Mouse (Mus musculus) intestine, embryonic 15.5 days (tissue): Measurements from ENCODE around the gene Cbs. TPM values are rescaled to one million over a fixed set of nuclear protein-coding genes. Genes with fewer than 3 reads are reported as not detected.
A peak's percentile ranks its signal among the peaks of the same experiment; 100 is the strongest.

Experiments used
- ATAC-seq: fragments of 200-750 bp; cut with Nextera tagmentation; 2 replicates; pipeline ENCODE4 v1.8.0; 2017; ENCODE audit warnings: moderate TSS enrichment, moderate library complexity
- H3K27ac ChIP-seq: fragments of 300-500 bp; sonication (generic); 2 replicates; pipeline ENCODE4 v1.5.1; 2015; ENCODE audit warnings: mild to moderate bottlenecking, inconsistent platforms
- H3K27me3 ChIP-seq: fragments of 300-500 bp; sonication (generic); replicated peaks from 2 replicates; pipeline ENCODE4 v1.6.1; 2015; ENCODE audit warnings: inconsistent platforms
- H3K36me3 ChIP-seq: fragments of 300-500 bp; sonication (generic); 2 replicates; pipeline ENCODE4 v1.6.1; 2015; ENCODE audit warnings: inconsistent platforms
- H3K4me1 ChIP-seq: fragments of 300-500 bp; sonication (generic); replicated peaks from 2 replicates; pipeline ENCODE4 v1.6.1; 2015; ENCODE audit warnings: inconsistent platforms
- H3K4me2 ChIP-seq: fragments of 300-500 bp; sonication (generic); replicated peaks from 2 replicates; pipeline ENCODE4 v1.6.1; 2015; ENCODE audit warnings: mild to moderate bottlenecking, inconsistent platforms
- H3K4me3 ChIP-seq: fragments of 300-500 bp; sonication (generic); replicated peaks from 2 replicates; pipeline ENCODE4 v1.5.1; 2015; ENCODE audit warnings: inconsistent platforms
- H3K9ac ChIP-seq: fragments of 300-500 bp; sonication (generic); 2 replicates; pipeline ENCODE4 v1.6.1; 2015; ENCODE audit warnings: inconsistent platforms
- H3K9me3 ChIP-seq: fragments of 300-500 bp; sonication (generic); 2 replicates; pipeline ENCODE4 v1.6.1; 2016; ENCODE audit warnings: inconsistent platforms
- WGBS: fragments of 180-500 bp; shearing (Covaris S2); methylation state at CpG from one replicate; pipeline ENCODE4 v1.1.7; 2015; 5-methylcytosine and 5-hydroxymethylcytosine counted together
- polyA plus RNA-seq: library from polyadenylated mRNA; unstranded; fragments of >200 nt; fragmentation: Nextera tagmentation; extraction: Ambion mirVana; gene quantifications from 2 replicates; pipeline ENCODE4 v1.2.1, GENCODE M21; 2015

The Cbs gene
- polyA plus RNA-seq, 1 experiment from 2014 or later: 9.5 TPM

DNA sequence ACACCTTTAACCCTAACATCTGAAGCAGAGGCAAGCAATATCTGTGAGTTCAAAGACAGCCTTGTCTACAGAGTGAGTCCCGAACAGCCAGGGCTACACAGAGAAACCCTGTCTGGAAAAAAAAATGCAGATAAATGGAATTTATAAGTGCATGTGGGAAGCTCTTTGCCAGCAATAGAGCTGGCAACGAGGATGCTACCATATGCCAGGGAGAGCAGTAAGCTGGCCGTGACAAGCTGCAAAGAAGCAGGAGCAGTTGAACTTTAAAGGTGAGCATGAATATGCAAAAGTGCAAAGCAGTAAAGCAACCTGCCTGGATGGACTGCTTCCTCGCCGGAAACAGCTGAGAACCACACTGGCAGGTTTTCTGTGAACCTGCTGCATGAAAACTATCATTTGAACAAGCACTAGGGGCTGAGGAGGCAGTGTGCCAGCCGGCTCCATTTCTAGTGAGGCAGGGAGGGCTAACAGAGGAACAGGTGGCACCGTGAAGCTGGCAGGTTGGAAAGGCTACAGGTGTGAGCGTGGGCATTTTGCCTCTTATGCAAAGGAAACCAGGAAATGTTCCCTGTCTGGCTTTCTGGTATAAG is 23.7 kb upstream of the Cbs start:
- ATAC-seq: no peak
- H3K9ac ChIP-seq: no peak overlapping the region
- H3K4me2 ChIP-seq: no peak overlapping the region
- H3K4me3 ChIP-seq: no peak overlapping the region
- H3K4me1 ChIP-seq: peaks cover 14% of the 10 kb centered on the region
- no peaks in the 10 kb centered on the region for H3K27me3 ChIP-seq
- H3K36me3 ChIP-seq: peaks cover 5% of the 10 kb centered on the region
- no peaks in the 10 kb centered on the region for H3K9me3 ChIP-seq
- WGBS: 80% methylated on average over 8 of the region's 8 CpGs
- no peak overlapping the region for H3K27ac ChIP-seq

DNA sequence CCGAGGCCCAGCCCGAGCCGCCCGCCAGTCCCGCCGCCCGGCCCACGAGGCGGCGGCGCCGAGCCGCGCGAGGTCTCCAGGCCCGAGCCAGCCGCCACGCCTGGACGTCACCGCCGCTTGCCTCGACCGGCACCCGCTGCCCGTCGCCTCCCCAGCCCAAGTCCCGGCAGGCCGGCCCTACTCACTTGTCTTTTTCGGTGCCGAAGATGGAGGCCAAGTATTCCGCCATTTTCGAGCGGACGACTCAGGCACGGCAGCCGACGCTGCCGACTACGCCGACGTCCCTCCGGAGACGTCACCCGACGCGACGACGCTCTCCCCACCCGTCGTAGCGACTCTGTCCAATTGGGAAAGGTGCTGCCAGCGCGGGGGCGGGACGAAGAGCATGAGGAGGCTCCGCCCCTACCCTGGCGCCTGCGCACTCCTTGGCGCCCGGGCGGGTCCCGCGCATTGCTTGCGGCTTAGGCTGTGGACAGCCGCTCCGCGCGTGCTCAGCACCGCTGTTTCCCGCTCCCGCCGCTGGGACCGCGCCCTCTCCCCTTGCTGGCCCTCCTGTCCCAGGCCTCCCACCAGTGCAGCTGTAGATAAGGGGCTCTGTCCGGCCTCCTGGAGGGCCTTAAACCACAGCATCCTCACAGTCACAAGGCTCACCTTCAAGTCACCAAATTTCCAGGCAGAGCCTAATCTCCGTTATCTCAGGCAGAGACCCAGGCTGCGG is 21.6 kb upstream of the Cbs start, which contains the start of gene U2af1:
TSS of gene U2af1 (minus strand) at position 425 of the 718 bp plus-strand sequence.
- Histone ChIP-seq H3K27ac (peak within 1 kb of the TSS; percentile 86), H3K4me3 (peak within 1 kb of the TSS; percentile 94), H3K9me3 (no peaks in the 10 kb centered on the region), H3K4me2 (peak within 1 kb of the TSS; percentile 92), H3K9ac (peak within 1 kb of the TSS; percentile 97), H3K36me3 (peaks cover 15% of the 10 kb centered on the region), H3K4me1 (peaks cover 18% of the 10 kb centered on the region), H3K27me3 (no peaks in the 10 kb centered on the region)
- peak; percentile 99 for ATAC-seq
- under 1% methylated on average over 77 of the region's 77 CpGs for WGBS

DNA sequence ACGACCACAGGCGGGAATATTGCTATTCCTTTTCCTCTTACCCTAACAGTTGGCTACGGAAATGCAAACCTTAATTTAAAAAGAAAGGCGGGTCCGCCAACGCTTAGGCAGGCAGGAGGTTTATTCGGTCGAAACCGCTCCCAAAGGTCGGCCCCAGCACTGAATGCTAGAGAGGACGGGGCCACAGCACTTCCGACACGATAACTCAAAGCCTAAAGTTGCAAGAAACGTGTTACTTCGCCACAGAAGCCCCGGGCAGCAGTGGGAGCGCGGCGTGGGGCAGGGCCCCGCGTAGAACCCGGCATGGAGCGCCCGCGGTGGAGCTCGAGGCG is 21.1 kb upstream of the Cbs start:
- Histone ChIP-seq H3K4me3 (peak overlapping the region; percentile 94), H3K27me3 (no peaks in the 10 kb centered on the region), H3K4me1 (peaks cover 21% of the 10 kb centered on the region), H3K9me3 (no peaks in the 10 kb centered on the region), H3K9ac (peak overlapping the region; percentile 97), H3K4me2 (peak overlapping the region; percentile 69), H3K27ac (peak overlapping the region; percentile 83), H3K36me3 (peaks cover 21% of the 10 kb centered on the region)
- peak; percentile 1; the same call in 1 of the 2 replicates for ATAC-seq
- under 1% methylated on average over 27 of the region's 27 CpGs for WGBS

DNA sequence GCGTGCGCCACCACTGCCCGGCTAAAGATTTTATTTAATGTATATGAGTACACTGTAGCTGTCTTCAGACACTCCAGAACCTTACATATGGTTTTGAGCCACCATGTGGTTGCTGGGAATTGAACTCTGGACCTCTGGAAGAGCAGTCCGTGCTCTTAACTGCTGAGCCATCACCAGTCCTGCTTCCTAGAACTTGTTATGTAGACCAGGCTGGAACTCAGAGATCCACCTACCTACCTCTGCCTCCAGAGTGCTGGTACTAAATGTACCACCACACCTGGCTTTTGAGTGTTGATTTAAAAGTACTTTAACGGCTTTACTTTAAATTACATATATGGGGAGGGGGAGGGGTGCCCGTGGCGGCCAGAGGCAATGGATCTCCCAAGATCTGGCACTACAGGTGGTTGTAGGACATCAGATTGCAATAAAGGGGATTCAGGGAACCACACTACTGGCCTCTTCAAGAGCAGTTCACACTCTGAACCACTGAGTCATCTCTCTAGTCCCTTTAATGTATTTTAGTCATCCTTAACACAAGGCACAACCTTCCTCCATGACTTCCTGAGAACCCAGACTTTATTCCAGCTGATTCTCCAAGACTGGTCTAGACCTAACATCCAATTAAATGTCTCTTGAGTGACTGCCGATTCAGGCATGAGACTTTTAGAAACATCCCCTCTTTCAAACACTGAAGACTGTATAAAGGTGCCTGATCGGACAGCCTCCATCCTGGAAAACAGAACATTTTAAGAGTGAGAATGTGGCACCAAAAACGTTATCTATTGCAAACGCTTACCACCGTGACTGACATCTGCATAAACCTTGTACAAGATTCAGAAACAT is 20.3 kb upstream of the Cbs start:
- H3K4me1 ChIP-seq: peaks cover 21% of the 10 kb centered on the region
- H3K4me3 ChIP-seq: peak overlapping the region; percentile 94
- H3K27ac ChIP-seq: 0 out of 2 replicates have a peak overlapping the region, but pooled peaks have one; percentile 83
- no peak for ATAC-seq
- 43% methylated on average over 12 of the region's 12 CpGs for WGBS
- peak overlapping the region; percentile 69 for H3K4me2 ChIP-seq
- H3K36me3 ChIP-seq: peaks cover 23% of the 10 kb centered on the region
- H3K27me3 ChIP-seq: no peaks in the 10 kb centered on the region
- no peaks in the 10 kb centered on the region for H3K9me3 ChIP-seq
- peak overlapping the region; percentile 97 for H3K9ac ChIP-seq

DNA sequence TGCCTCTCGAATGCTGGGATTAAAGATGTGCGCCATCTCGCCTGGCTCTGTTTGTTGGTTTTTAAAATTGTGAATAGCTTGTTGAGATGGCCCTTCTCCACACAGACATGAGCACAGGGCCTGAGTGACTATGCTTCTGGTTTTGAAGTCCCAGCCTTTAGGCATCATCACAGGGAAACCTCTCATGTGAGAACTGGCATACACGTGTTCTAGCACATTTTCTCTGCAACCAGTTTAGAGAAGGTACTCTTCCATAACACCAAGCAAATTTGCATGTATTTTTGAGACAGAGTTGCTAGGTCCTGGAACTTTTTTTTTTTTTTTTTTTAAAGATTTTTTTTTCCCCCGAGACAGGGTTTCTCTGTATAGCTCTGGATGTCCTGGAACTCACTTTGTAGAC is 19.6 kb upstream of the Cbs start:
- no peaks in the 10 kb centered on the region for H3K27me3 ChIP-seq
- peaks cover 21% of the 10 kb centered on the region for H3K4me1 ChIP-seq
- ATAC-seq: no peak
- no peak overlapping the region for H3K4me3 ChIP-seq
- no peaks in the 10 kb centered on the region for H3K9me3 ChIP-seq
- peak overlapping the region; percentile 69 for H3K4me2 ChIP-seq
- H3K9ac ChIP-seq: no peak overlapping the region
- WGBS: 83% methylated on average over 5 of the region's 5 CpGs
- peaks cover 30% of the 10 kb centered on the region for H3K36me3 ChIP-seq
- no peak overlapping the region for H3K27ac ChIP-seq

DNA sequence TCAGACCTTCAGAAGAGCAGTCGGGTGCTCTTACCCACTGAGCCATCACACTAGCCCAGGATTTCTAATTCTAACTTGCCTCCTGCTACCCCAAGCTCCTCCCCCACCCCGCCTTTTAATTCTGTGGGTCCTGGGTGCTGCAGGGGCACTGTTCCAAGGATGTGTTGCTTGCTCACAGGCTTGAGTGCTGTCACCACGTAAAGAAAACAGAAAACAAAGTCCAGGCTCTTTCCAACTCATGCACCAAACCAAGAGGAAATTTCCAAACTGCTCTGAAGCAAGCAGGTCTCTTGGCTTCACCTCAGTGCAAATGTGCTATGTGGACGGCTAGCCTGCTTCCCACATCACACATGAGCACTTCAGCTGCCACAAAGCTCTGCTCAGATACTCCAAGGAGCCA is 18.3 kb upstream of the Cbs start:
- no peak overlapping the region for H3K4me3 ChIP-seq
- H3K9ac ChIP-seq: no peak overlapping the region
- peaks cover 40% of the 10 kb centered on the region for H3K36me3 ChIP-seq
- no peak for ATAC-seq
- no peak overlapping the region for H3K27ac ChIP-seq
- WGBS: 72% methylated on average over 4 of the region's 4 CpGs
- H3K27me3 ChIP-seq: no peaks in the 10 kb centered on the region
- H3K9me3 ChIP-seq: no peaks in the 10 kb centered on the region
- H3K4me2 ChIP-seq: no peak overlapping the region
- H3K4me1 ChIP-seq: peaks cover 21% of the 10 kb centered on the region

DNA sequence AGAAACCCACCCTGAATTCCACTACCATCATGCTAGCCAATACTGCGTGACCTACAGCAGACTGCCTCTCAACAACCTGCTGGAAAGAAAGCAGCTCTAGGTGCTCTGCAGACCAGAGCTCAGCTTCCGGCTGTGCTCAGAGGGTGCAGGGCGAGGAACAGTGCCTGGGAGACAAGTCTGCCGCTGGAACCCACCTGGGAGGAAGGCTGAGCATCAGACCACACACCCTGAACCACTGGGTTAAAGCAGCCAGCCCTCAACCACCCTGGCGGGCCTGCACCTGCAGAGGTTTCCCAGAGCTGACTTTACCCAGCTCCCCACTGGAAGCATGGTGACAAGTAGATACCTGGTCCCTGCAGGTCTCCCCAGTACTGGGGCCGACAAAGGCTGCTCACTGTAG is 16.2 kb upstream of the Cbs start:
- Histone ChIP-seq H3K4me2 (no peak overlapping the region), H3K36me3 (peaks cover 52% of the 10 kb centered on the region), H3K9me3 (no peaks in the 10 kb centered on the region), H3K9ac (no peak overlapping the region), H3K27me3 (no peaks in the 10 kb centered on the region), H3K27ac (no peak overlapping the region), H3K4me3 (no peak overlapping the region), H3K4me1 (peaks cover 17% of the 10 kb centered on the region)
- WGBS: 69% methylated on average over 6 of the region's 6 CpGs
- ATAC-seq: no peak

DNA sequence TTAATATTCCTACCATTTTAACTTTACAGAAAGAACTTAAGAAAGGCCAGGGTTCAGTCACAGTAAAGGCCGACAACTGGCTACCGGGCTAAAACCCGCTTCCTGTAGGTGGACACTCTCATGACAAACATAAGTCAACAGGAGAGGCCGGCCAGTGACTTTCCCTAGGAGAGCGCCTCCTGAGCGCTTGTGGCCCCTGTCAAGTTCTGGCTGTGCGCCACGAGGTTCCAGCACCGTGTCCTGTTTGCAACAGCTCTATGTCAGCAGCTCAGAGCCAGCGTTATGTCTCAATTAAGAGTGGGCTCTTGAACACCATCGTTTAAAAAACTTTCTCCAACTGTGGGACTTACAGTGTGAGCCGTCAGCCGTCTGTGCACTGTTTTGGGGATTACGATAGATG is 15.1 kb upstream of the Cbs start:
- 88% methylated on average over 14 of the region's 14 CpGs for WGBS
- Histone ChIP-seq H3K4me3 (no peak overlapping the region), H3K27me3 (no peaks in the 10 kb centered on the region), H3K27ac (no peak overlapping the region), H3K9ac (no peak overlapping the region), H3K36me3 (peaks cover 63% of the 10 kb centered on the region), H3K9me3 (no peaks in the 10 kb centered on the region), H3K4me2 (no peak overlapping the region), H3K4me1 (peaks cover 14% of the 10 kb centered on the region)
- ATAC-seq: no peak

DNA sequence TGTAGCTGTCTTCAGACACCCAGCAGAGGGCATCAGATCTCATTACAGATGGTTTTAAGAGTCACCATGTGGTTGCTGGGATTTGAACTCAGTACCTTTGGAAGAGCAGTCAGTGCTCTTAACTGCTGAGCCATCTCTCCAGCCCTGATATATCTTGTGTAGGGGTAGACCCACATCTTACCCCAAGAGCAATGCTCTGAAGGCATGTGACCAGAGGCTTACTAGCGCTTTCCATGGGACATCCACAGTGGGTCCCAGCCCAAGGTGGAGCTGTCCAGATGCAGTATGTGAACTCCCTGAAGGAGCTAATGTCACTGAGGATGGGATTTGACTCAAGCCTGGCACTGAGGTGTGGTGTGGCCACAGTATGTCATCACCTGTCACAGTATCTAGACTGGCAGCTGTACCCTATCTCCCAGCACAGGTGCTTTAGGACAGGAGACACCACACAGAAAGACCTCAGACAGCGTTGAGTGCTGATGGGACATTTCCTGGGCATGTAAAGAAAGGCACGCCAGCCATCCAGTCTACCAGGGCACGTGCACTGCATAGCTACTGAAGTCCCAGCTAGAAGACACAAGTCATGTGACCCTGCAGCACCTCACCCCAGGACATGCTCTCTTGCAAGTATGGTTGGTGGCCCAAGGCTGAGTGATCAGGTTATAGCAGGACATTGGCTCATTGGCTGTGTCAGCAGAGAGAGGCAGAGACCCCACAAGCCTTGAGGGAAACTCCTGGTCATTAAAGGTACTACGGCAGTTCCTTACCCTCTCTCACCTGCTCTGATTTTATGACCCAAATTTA is 9.4 kb upstream of the Cbs start:
- WGBS: 96% methylated on average over 5 of the region's 5 CpGs
- Histone ChIP-seq H3K36me3 (peaks cover 39% of the 10 kb centered on the region), H3K27ac (no peak overlapping the region), H3K4me1 (no peaks in the 10 kb centered on the region), H3K4me2 (no peak overlapping the region), H3K27me3 (no peaks in the 10 kb centered on the region), H3K4me3 (no peak overlapping the region), H3K9me3 (no peaks in the 10 kb centered on the region), H3K9ac (no peak overlapping the region)
- no peak for ATAC-seq

DNA sequence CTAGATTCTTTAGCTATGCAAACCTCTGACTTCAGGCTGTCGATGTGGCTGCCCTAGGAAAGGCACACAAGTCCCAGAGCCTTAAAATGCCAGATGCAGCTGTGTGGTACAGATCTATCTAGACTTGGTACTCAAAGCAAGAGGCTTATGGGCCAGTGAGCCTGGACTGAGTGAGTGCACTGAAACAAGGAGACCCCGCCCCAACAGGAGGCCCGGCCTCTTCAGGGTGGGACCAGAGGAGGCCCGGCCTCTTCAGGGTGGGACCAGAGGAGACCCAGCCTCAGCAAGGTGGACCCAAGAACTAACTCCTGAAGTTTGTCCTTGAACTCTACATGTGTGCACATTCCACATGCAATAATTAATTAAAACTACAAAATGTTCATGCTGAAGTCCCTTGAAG is 5.9 kb upstream of the Cbs start:
- no peaks in the 10 kb centered on the region for H3K9me3 ChIP-seq
- peaks cover 16% of the 10 kb centered on the region for H3K36me3 ChIP-seq
- 71% methylated on average over 4 of the region's 4 CpGs for WGBS
- H3K27me3 ChIP-seq: no peaks in the 10 kb centered on the region
- H3K4me1 ChIP-seq: no peaks in the 10 kb centered on the region
- no peak overlapping the region for H3K9ac ChIP-seq
- H3K4me2 ChIP-seq: no peak overlapping the region
- no peak overlapping the region for H3K27ac ChIP-seq
- H3K4me3 ChIP-seq: no peak overlapping the region
- ATAC-seq: no peak

DNA sequence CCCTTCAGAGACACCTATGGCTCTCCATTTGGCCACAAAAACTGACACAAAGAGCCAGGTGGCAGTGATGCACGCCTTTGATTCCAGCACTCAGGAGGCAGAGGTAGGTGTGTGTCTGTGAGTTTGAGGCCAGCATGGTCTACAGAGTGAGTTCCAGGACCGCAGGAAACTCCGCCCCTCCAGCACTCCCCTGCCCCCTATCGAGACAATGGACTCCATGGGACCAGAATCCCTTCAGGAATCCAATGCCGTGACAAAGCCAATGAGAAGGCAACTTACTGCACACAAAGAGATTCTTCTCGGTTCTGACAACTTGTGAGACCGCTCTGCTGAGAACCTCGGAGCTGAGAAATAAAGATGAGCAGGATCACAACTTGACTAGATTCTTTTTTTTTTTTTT is 5.3 kb upstream of the Cbs start:
- no peaks in the 10 kb centered on the region for H3K9me3 ChIP-seq
- no peak overlapping the region for H3K9ac ChIP-seq
- H3K27ac ChIP-seq: no peak overlapping the region
- no peak overlapping the region for H3K4me3 ChIP-seq
- no peak overlapping the region for H3K4me2 ChIP-seq
- H3K4me1 ChIP-seq: 0 out of 2 replicates have a peak, but pooled peaks cover 2% of the 10 kb centered on the region
- no peak for ATAC-seq
- H3K36me3 ChIP-seq: peaks cover 10% of the 10 kb centered on the region
- H3K27me3 ChIP-seq: no peaks in the 10 kb centered on the region
- 54% methylated on average over 8 of the region's 8 CpGs for WGBS

DNA sequence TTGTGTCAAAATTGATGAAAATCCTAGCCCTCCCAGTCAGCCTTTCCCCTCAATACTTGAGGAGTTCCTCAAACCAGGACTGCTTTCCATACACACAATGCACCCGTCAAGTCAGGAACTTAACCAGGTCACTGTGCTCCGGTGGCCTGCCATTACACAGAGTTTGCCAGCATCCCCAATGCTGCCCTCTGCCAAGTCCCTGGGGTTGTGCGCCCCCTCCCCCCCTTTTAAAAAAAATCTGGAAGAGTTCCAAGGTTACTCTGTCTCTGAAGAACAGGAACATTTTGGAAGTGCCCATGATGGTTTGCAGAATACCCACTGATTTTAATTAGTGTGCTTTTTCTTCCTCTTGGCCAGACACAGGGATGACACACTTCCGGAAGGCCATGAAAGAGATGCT is 2.6 kb upstream of the Cbs start:
- Histone ChIP-seq H3K27ac (no peak overlapping the region), H3K27me3 (peaks cover 18% of the 10 kb centered on the region), H3K4me3 (no peak overlapping the region), H3K9ac (no peak overlapping the region), H3K9me3 (no peaks in the 10 kb centered on the region), H3K36me3 (no peaks in the 10 kb centered on the region), H3K4me1 (peaks cover 15% of the 10 kb centered on the region), H3K4me2 (no peak overlapping the region)
- 55% methylated on average over 4 of the region's 4 CpGs for WGBS
- ATAC-seq: no peak
